Mouse (Mus musculus) MEL (cell line): ENCODE measurements around the gene Dnah14. TPM values are rescaled to one million over a fixed set of nuclear protein-coding genes. Genes with fewer than 3 reads are reported as not detected.

Source experiments
- DNase-seq: peaks from one replicate; pipeline ENCODE4 v3.0.0; 2011; ENCODE audit warnings: low read depth, low spot score
- H3K27ac ChIP-seq: 2 replicates; pipeline ENCODE4 v1.5.1; 2012; ENCODE audit warnings: low read depth, mild to moderate bottlenecking, control low read depth, low read length, moderate library complexity; ENCODE audit not compliant: control insufficient read depth
- H3K27me3 ChIP-seq, 2 experiments: fragments of 150-350 bp in 1 of 2; sonication (generic) in 1 of 2; 2 replicates each; pipeline ENCODE4 v1.6.1; 2012; ENCODE audit warnings: low read length in 2 of 2, mild to moderate bottlenecking in 2 of 2, improper control_type of control experiment in 1 of 2, moderate library complexity in 1 of 2; ENCODE audit not compliant: insufficient read depth in 2 of 2, control insufficient read depth in 1 of 2
- H3K36me3 ChIP-seq, 2 experiments: 2 replicates each; pipeline ENCODE4 v1.6.1; 2012 to 2014; ENCODE audit warnings: low read length in 2 of 2, improper control_type of control experiment in 1 of 2, inconsistent platforms in 1 of 2, mild to moderate bottlenecking in 1 of 2; ENCODE audit not compliant: insufficient read depth in 2 of 2, control insufficient read depth in 1 of 2
- H3K4me1 ChIP-seq, 2 experiments: fragments of 150-350 bp in 1 of 2; sonication (generic) in 1 of 2; 2 replicates each; pipeline ENCODE4 v1.6.1; 2012; ENCODE audit warnings: low read length in 2 of 2, improper control_type of control experiment in 1 of 2, mild to moderate bottlenecking in 1 of 2; ENCODE audit not compliant: insufficient read depth in 2 of 2, control insufficient read depth in 1 of 2
- H3K4me3 ChIP-seq, 2 experiments: fragments of 150-350 bp in 1 of 2; sonication (generic) in 1 of 2; 2 replicates each; pipeline ENCODE4 v1.5.1; 2012; ENCODE audit warnings: low read depth in 2 of 2, low read length in 2 of 2, mild to moderate bottlenecking in 2 of 2, moderate library complexity in 2 of 2, control low read depth in 1 of 2, improper control_type of control experiment in 1 of 2; ENCODE audit not compliant: control insufficient read depth in 1 of 2, insufficient read depth in 1 of 2
- H3K79me2 ChIP-seq: 2 replicates; pipeline ENCODE4 v1.6.1; 2012; ENCODE audit warnings: mild to moderate bottlenecking, low read length, moderate library complexity; ENCODE audit not compliant: control insufficient read depth, poor library complexity, insufficient read depth
- H3K9ac ChIP-seq: 2 replicates; pipeline ENCODE4 v1.6.1; 2012; ENCODE audit warnings: low read depth, mild to moderate bottlenecking, control low read depth, low read length, moderate library complexity; ENCODE audit not compliant: control insufficient read depth, poor library complexity, severe bottlenecking
- H3K9me3 ChIP-seq: fragments of 150-350 bp; sonication (generic); replicated peaks from 2 replicates; pipeline ENCODE4 v1.6.1; 2012; ENCODE audit warnings: mild to moderate bottlenecking, low read length, improper control_type of control experiment, moderate library complexity; ENCODE audit not compliant: insufficient read depth
- BHLHE40 ChIP-seq: IDR thresholded peaks from 2 replicates; pipeline ENCODE4 v1.6.1; 2012; ENCODE audit warnings: low read depth, mild to moderate bottlenecking, inconsistent platforms, low read length, improper control_type of control experiment, borderline replicate concordance
- CHD1 ChIP-seq: IDR thresholded peaks from 2 replicates; pipeline ENCODE4 v1.6.1; 2012; ENCODE audit warnings: low read depth, mild to moderate bottlenecking, inconsistent platforms, low read length, improper control_type of control experiment
- CHD2 ChIP-seq: IDR thresholded peaks from 2 replicates; pipeline ENCODE4 v1.6.1; 2011; ENCODE audit warnings: low read length, improper control_type of control experiment
- CTCF ChIP-seq, 3 experiments: IDR thresholded peaks in 2 of 3; conservative IDR thresholded peaks in 1 of 3; 2 replicates each; pipeline ENCODE4 v1.5.1; 2011 to 2012; ENCODE audit warnings: low read length in 3 of 3, low read depth in 2 of 3, mild to moderate bottlenecking in 2 of 3, improper control_type of control experiment in 1 of 3, inconsistent platforms in 1 of 3, mixed read lengths in 1 of 3, moderate library complexity in 1 of 3; ENCODE audit not compliant: control insufficient read depth in 1 of 3, insufficient read depth in 1 of 3, poor library complexity in 1 of 3, severe bottlenecking in 1 of 3
- E2F4 ChIP-seq: IDR thresholded peaks from 2 replicates; pipeline ENCODE4 v1.6.1; 2011; ENCODE audit warnings: low read depth, low read length, improper control_type of control experiment, borderline replicate concordance
- ETS1 ChIP-seq: IDR thresholded peaks from 2 replicates; pipeline ENCODE4 v1.6.1; 2012; ENCODE audit warnings: low read depth, mild to moderate bottlenecking, inconsistent platforms, low read length, improper control_type of control experiment, moderate library complexity
- GABPA ChIP-seq: IDR thresholded peaks from 2 replicates; pipeline ENCODE4 v1.6.1; 2012; ENCODE audit warnings: low read depth, mild to moderate bottlenecking, inconsistent platforms, low read length, improper control_type of control experiment, moderate library complexity
- GATA1 ChIP-seq: IDR thresholded peaks from 2 replicates; pipeline ENCODE4 v1.6.1; 2011; ENCODE audit warnings: low read depth, low read length, improper control_type of control experiment
- HCFC1 ChIP-seq: IDR thresholded peaks from 2 replicates; pipeline ENCODE4 v1.6.1; 2012; ENCODE audit warnings: low read depth, mild to moderate bottlenecking, inconsistent platforms, low read length, improper control_type of control experiment, moderate library complexity
- JUND ChIP-seq: IDR thresholded peaks from 2 replicates; pipeline ENCODE4 v1.6.1; 2011; ENCODE audit warnings: low read depth, mild to moderate bottlenecking, improper control_type of control experiment, low read length
- MAFK ChIP-seq: IDR thresholded peaks from 2 replicates; pipeline ENCODE4 v1.6.1; 2011; ENCODE audit warnings: low read depth, mild to moderate bottlenecking, low read length, improper control_type of control experiment, borderline replicate concordance
- MAX ChIP-seq: IDR thresholded peaks from 2 replicates; pipeline ENCODE4 v1.6.1; 2011; ENCODE audit warnings: low read length, improper control_type of control experiment
- MAZ ChIP-seq: IDR thresholded peaks from 2 replicates; pipeline ENCODE4 v1.6.1; 2012; ENCODE audit warnings: low read depth, mild to moderate bottlenecking, inconsistent platforms, low read length, improper control_type of control experiment
- MYC ChIP-seq: IDR thresholded peaks from 2 replicates; pipeline ENCODE4 v1.6.1; 2011; ENCODE audit warnings: low read depth, mild to moderate bottlenecking, low read length, improper control_type of control experiment, moderate library complexity
- NELFE ChIP-seq: IDR thresholded peaks from 2 replicates; pipeline ENCODE4 v1.6.1; 2011; ENCODE audit warnings: low read depth, low read length, improper control_type of control experiment
- NRF1 ChIP-seq: IDR thresholded peaks from 2 replicates; pipeline ENCODE4 v1.6.1; 2014; ENCODE audit warnings: low read depth, mild to moderate bottlenecking, inconsistent platforms, low read length, improper control_type of control experiment, moderate library complexity; ENCODE audit not compliant: poor library complexity, insufficient read depth, severe bottlenecking
- POLR2A ChIP-seq, 2 experiments: IDR thresholded peaks; 2 replicates each; pipeline ENCODE4 v1.6.1; 2011 to 2012; ENCODE audit warnings: low read length in 2 of 2, mild to moderate bottlenecking in 2 of 2, control low read depth in 1 of 2, improper control_type of control experiment in 1 of 2, low read depth in 1 of 2, moderate library complexity in 1 of 2; ENCODE audit not compliant: control insufficient read depth in 1 of 2, insufficient read depth in 1 of 2, poor library complexity in 1 of 2
- POLR2AphosphoS2 ChIP-seq: IDR thresholded peaks from 2 replicates; pipeline ENCODE4 v1.6.1; 2011; ENCODE audit warnings: low read length, improper control_type of control experiment
- POLR2AphosphoS5 ChIP-seq: IDR thresholded peaks from 2 replicates; pipeline ENCODE4 v1.6.1; 2012; ENCODE audit warnings: low read depth, borderline replicate concordance, mild to moderate bottlenecking, inconsistent platforms, low read length, moderate library complexity, mixed read lengths
- RCOR1 ChIP-seq: IDR thresholded peaks from 2 replicates; pipeline ENCODE4 v1.6.1; 2012; ENCODE audit warnings: low read depth, mild to moderate bottlenecking, inconsistent platforms, low read length, improper control_type of control experiment
- SIN3A ChIP-seq: IDR thresholded peaks from 2 replicates; pipeline ENCODE4 v1.6.1; 2012; ENCODE audit warnings: low read length, improper control_type of control experiment, inconsistent platforms
- TAL1 ChIP-seq: IDR thresholded peaks from 2 replicates; pipeline ENCODE4 v1.6.1; 2012; ENCODE audit warnings: mild to moderate bottlenecking, inconsistent platforms, low read length, moderate library complexity, mixed read lengths
- TCF12 ChIP-seq: IDR thresholded peaks from 2 replicates; pipeline ENCODE4 v1.6.1; 2014; ENCODE audit warnings: low read depth, mild to moderate bottlenecking, inconsistent platforms, low read length, improper control_type of control experiment, moderate library complexity
- ZKSCAN1 ChIP-seq: IDR thresholded peaks from 2 replicates; pipeline ENCODE4 v1.6.1; 2012; ENCODE audit warnings: low read depth, mild to moderate bottlenecking, inconsistent platforms, low read length, improper control_type of control experiment, moderate library complexity
- ZMIZ1 ChIP-seq: IDR thresholded peaks from 2 replicates; pipeline ENCODE4 v1.6.1; 2012; ENCODE audit warnings: low read depth, mild to moderate bottlenecking, inconsistent platforms, low read length, improper control_type of control experiment, moderate library complexity
- polyA plus RNA-seq, 2 experiments: library from polyadenylated mRNA; stranded (reverse) in 1 of 2; unstranded in 1 of 2; fragments of >175 nt in 1 of 2; fragments of >200 nt in 1 of 2; gene quantifications; 2 replicates each; pipeline versions ENCODE4 v1.2.1 to v1.2.4; 2012; ENCODE audit warnings: low replicate concordance in 2 of 2, low read depth in 1 of 2; ENCODE audit not compliant: insufficient read length in 2 of 2, insufficient read depth in 1 of 2, missing spikeins in 1 of 2
- total RNA-seq: library from RNA; depleted of rRNA; stranded (reverse); fragments of 300-350 nt; gene quantifications from 2 replicates; pipeline ENCODE4 v1.2.3, GENCODE M21; 2012

The Dnah14 gene
- total and polyA plus RNA-seq, 3 experiments: 0.77 to 1.2 TPM; not detected in 1

DNA sequence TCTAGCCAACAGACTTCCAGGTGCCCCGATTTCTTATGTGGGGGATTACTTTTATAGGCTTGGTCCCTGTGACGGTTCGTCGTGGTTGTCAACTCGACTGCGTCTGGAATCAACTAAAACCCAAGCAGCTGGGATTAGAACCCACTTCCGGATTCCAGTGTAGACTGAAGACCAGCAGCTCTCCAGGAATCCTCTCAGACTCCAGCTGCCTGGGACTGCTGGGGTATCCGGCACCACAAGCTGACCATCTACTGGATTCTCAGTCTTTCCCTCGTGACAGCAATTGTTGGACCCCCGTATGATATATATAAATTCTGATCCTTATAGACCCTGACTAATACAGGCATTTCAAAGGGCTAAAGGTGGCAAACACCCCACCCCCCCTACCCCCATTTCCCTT, 16.7 kb upstream of the Dnah14 start:
- Histone ChIP-seq H3K79me2 (no peaks in the 10 kb centered on the region), H3K4me1 (0 out of 4 replicates have a peak, but pooled peaks cover 0 to 4% of the 10 kb centered on the region in 2 experiments), H3K27me3 (peaks cover 0 to 4% of the 10 kb centered on the region in 2 experiments; a peak in 3 of 4 replicates), H3K9me3 (no peaks in the 10 kb centered on the region), H3K9ac (no peak overlapping the region), H3K4me3 (no peak overlapping the region), H3K27ac (no peak overlapping the region), H3K36me3 (no peaks in the 10 kb centered on the region)
- TF ChIP-seq CTCF (IDR thresholded peaks at IDR 0.05 in 2 of 3, conservative IDR thresholded peaks at IDR 0.05 in 1 of 3; ENCODE audit: control insufficient read depth in 1 of 3, insufficient read depth in 1 of 3, low read depth in 2 of 3, low read length in 3 of 3, poor library complexity in 1 of 3, severe bottlenecking in 1 of 3): no peak
- TF ChIP-seq GATA1: no peak
- TF ChIP-seq TAL1: no peak
- no peak for TF ChIP-seq GABPA
- no peak for TF ChIP-seq MAX
- TF ChIP-seq NELFE: no peak
- TF ChIP-seq BHLHE40: no peak
- no peak for TF ChIP-seq MAFK
- TF ChIP-seq HCFC1: no peak
- no peak for TF ChIP-seq POLR2A (IDR thresholded peaks at IDR 0.05; ENCODE audit: control insufficient read depth in 1 of 2, insufficient read depth in 1 of 2, low read depth in 1 of 2, low read length in 2 of 2, poor library complexity in 1 of 2)
- TF ChIP-seq RCOR1: no peak
- TF ChIP-seq NRF1: no peak
- no peak for TF ChIP-seq ETS1
- TF ChIP-seq JUND: no peak
- TF ChIP-seq E2F4: no peak
- no peak for DNase-seq

DNA sequence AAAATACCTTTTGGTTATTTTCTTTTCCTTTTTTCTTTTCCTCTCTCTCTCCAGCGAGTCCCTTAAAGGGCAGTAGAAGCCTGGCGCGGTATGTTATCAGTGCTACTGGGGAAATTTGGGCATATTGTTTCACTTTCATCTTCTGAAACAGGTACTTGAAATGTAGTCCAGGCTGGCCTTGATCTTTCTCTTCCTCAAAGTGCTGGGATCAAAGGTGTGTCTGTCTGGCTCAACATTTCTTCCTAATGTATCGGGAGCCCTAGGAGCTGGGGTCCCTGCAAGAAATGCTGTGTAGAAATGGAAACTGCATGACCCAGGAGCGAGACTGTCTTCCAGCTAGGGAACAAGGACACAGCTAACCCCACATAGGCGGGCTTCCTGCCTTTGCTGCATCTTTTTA, 16.0 kb upstream of the Dnah14 start:
- Histone ChIP-seq H3K36me3 (no peaks in the 10 kb centered on the region), H3K9ac (no peak overlapping the region), H3K27ac (no peak overlapping the region), H3K4me1 (no peaks in the 10 kb centered on the region), H3K9me3 (no peaks in the 10 kb centered on the region), H3K4me3 (no peak overlapping the region)
- TF ChIP-seq MYC: no peak
- TF ChIP-seq CTCF (IDR thresholded peaks at IDR 0.05 in 2 of 3, conservative IDR thresholded peaks at IDR 0.05 in 1 of 3; ENCODE audit: control insufficient read depth in 1 of 3, insufficient read depth in 1 of 3, low read depth in 2 of 3, low read length in 3 of 3, poor library complexity in 1 of 3, severe bottlenecking in 1 of 3): no peak
- no peak for TF ChIP-seq CHD2
- TF ChIP-seq CHD1: no peak
- TF ChIP-seq MAFK: no peak
- TF ChIP-seq TCF12: no peak
- TF ChIP-seq POLR2AphosphoS2: no peak
- TF ChIP-seq BHLHE40: no peak
- TF ChIP-seq MAZ: no peak
- no peak for TF ChIP-seq ZKSCAN1
- TF ChIP-seq RCOR1: no peak
- TF ChIP-seq POLR2AphosphoS5: no peak
- TF ChIP-seq MAX: no peak
- TF ChIP-seq SIN3A: no peak
- no peak for TF ChIP-seq NELFE
- TF ChIP-seq POLR2A (IDR thresholded peaks at IDR 0.05; ENCODE audit: control insufficient read depth in 1 of 2, insufficient read depth in 1 of 2, low read depth in 1 of 2, low read length in 2 of 2, poor library complexity in 1 of 2): no peak
- no peak for TF ChIP-seq ZMIZ1
- TF ChIP-seq, all 39 proteins: peak for 0
- no peaks in the 10 kb centered on the region for H3K79me2 ChIP-seq
- DNase-seq: no peak
- H3K27me3 ChIP-seq: peaks cover 0 to 4% of the 10 kb centered on the region in 2 experiments; a peak in 3 of 4 replicates
